Mouse (Mus musculus) hindbrain, embryonic 12.5 days (tissue): Measurements from ENCODE around the gene Wdr70. TPM values are rescaled to one million over a fixed set of nuclear protein-coding genes. Genes with fewer than 3 reads are reported as not detected.
A peak's percentile ranks its signal among the peaks of the same experiment; 100 is the strongest.
"Not testable (repeated sequence)": the region's sequence is repeated elsewhere in the genome, so short reads cannot be mapped to it uniquely, and the experiment has no call there.

Experiments used
- ATAC-seq: fragments of 200-750 bp; cut with Nextera tagmentation; 2 replicates; pipeline ENCODE4 v1.8.0; 2017; ENCODE audit warnings: moderate TSS enrichment; ENCODE audit not compliant: low FRiP score
- H3K27ac ChIP-seq: fragments of 300-500 bp; sonication (generic); 2 replicates; pipeline ENCODE4 v1.5.1; 2016; ENCODE audit warnings: mild to moderate bottlenecking
- H3K27me3 ChIP-seq: fragments of 300-500 bp; sonication (generic); 2 replicates; pipeline ENCODE4 v1.6.1; 2016; ENCODE audit warnings: mild to moderate bottlenecking
- H3K36me3 ChIP-seq: fragments of 300-500 bp; sonication (generic); 2 replicates; pipeline ENCODE4 v1.6.1; 2016; ENCODE audit warnings: mild to moderate bottlenecking
- H3K4me1 ChIP-seq: fragments of 300-500 bp; sonication (generic); 2 replicates; pipeline ENCODE4 v1.6.1; 2016
- H3K4me2 ChIP-seq: fragments of 300-500 bp; sonication (generic); replicated peaks from 2 replicates; pipeline ENCODE4 v1.6.1; 2016; ENCODE audit warnings: mild to moderate bottlenecking
- H3K4me3 ChIP-seq: fragments of 300-500 bp; sonication (generic); 2 replicates; pipeline ENCODE4 v1.5.1; 2016; ENCODE audit warnings: mild to moderate bottlenecking
- H3K9ac ChIP-seq: fragments of 300-500 bp; sonication (generic); 2 replicates; pipeline ENCODE4 v1.6.1; 2016; ENCODE audit warnings: mild to moderate bottlenecking, moderate library complexity
- H3K9me3 ChIP-seq: fragments of 300-500 bp; sonication (generic); replicated peaks from 2 replicates; pipeline ENCODE4 v1.6.1; 2016; ENCODE audit warnings: mild to moderate bottlenecking
- WGBS: fragments of 180-500 bp; shearing (Covaris S2); methylation state at CpG from one replicate; pipeline ENCODE4 v1.1.7; 2016; 5-methylcytosine and 5-hydroxymethylcytosine counted together
- polyA plus RNA-seq: library from polyadenylated mRNA; unstranded; fragments of >200 nt; fragmentation: Nextera tagmentation; extraction: Ambion mirVana; gene quantifications from 2 replicates; pipeline ENCODE4 v1.2.1, GENCODE M21; 2016

The Wdr70 gene
- 64.4 and 66.4 TPM in 2 replicates for polyA plus RNA-seq

DNA sequence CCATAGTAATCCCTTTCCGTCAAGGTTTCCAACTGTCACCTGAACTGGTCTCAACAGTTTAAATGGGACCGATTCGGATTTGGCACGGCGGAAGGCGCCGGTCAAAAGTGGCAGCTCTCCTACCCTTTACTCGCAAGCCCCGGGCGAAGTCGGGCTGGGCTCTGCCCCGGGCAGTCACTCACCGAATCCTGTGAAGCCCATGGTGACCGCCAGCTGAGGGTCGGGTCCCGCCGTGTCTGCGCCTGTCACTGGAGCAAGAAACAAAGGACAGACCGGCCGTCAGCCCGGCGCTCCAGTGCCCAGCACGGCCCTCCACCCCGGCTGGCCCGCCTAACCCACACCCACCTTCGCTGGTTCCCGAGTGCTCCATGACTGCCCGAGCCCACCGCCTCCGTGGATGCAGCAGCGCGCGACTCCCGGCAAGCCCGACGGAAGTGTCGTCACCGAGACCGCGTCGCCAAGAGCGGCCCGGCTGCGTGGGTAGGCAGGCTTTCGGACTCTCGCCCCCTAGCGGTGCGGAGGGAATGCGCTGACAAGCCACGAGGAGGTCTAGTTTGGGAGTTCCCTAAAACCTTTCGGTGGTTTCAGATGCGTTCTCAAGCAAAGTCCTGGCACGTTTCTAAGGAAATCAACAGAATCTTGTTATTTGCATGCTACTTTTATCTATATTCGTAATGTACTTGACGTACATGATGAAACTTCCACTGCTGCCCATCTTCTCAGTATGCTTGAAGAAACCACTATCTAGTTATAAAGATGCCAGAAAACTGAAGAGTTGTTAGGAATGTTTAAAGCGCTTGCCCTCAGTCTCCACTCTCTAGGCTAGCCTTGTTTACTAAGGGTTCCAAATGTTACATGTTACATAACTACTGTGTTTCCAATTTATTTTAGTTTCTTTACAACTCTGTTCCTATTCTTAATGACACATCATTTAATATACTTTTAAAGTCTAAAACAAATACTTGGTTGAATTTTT is at the start of gene Wdr70:
Gene Wdr70 (minus strand): TSS at position 436 of the 976 bp plus-strand sequence.
- Histone ChIP-seq H3K27me3 (no peaks in the 10 kb centered on the region), H3K9me3 (no peaks in the 10 kb centered on the region), H3K27ac (peak within 1 kb of the TSS; percentile 60; the same call in 1 of the 2 replicates), H3K4me3 (peak within 1 kb of the TSS; percentile 87), H3K4me1 (peaks cover 4% of the 10 kb centered on the region), H3K36me3 (peaks cover 20% of the 10 kb centered on the region), H3K9ac (peak within 1 kb of the TSS; percentile 84), H3K4me2 (peak within 1 kb of the TSS; percentile 65)
- 2% methylated on average over 56 of the region's 56 CpGs for WGBS
- peak; percentile 97 for ATAC-seq

DNA sequence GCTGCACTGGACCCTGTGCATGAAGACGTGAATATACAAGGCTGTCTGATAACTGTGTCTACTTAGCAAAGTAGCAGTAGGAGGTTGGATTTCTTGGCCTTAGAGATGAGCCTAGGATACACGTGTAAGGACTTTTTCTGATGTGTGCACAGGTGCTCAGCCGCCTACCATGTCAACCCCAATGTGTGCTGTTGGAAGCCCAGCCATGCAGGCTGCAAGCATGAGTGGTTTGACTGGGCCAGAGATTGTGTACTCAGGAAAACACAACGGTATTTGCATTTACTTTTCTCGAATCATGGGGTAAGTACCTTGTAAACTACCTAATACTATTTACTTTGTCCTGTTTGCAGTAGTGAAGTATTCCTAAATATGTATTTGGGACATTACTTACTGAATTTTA is 36.6 kb upstream of the Wdr70 start:
- no peak for ATAC-seq
- Histone ChIP-seq H3K27me3 (no peaks in the 10 kb centered on the region), H3K4me3 (no peak overlapping the region), H3K27ac (no peak overlapping the region), H3K9ac (no peak overlapping the region), H3K9me3 (no peaks in the 10 kb centered on the region), H3K36me3 (peaks cover 85% of the 10 kb centered on the region), H3K4me1 (no peaks in the 10 kb centered on the region), H3K4me2 (no peak overlapping the region)
- WGBS = 92% methylated on average over 5 of the region's 5 CpGs

DNA sequence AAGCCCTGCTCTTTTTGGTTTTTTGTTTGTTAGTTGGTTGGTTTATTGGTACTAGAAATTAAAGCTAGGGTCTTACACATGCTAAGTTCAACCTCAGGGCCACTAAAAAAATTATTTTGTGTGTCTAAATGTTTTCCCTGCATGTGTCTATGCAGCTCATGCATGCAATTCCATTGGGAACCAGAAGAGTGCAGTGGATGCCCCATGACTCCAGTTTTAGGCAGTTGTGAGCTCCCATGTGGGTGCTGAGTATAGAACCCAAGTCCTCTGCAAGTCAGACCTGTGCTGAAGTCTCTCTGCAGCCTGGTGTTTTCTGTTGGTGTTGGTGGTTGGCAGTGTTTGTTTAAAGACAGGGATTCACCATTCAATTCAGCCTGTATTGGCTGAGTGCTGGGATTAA is 32.8 kb upstream of the Wdr70 start:
- H3K4me2 ChIP-seq = no peak overlapping the region
- H3K9ac ChIP-seq = no peak overlapping the region
- no peak overlapping the region for H3K27ac ChIP-seq
- H3K9me3 ChIP-seq = no peaks in the 10 kb centered on the region
- no peak for ATAC-seq
- H3K36me3 ChIP-seq = peaks cover 88% of the 10 kb centered on the region
- H3K4me3 ChIP-seq = no peak overlapping the region
- H3K27me3 ChIP-seq = no peaks in the 10 kb centered on the region
- no peaks in the 10 kb centered on the region for H3K4me1 ChIP-seq

DNA sequence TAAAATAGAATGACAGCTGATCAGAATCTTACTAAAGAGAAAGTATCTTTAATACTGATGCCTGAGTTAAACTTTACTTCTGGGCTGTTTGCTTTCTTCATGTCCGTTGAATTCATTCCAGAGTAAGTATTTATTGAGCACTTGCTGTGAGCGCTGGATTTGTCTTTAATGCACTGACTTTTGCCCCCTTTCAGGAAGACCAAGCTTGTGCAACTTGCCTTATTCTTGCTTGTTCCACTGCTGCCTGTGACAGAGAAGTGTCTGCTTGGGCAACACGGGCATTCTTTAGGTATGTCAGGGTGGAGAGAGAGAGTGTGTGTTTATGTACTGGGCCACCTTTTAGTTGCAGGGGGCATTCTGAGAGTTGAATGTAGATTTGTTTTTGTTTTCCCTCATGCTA is 32.3 kb upstream of the Wdr70 start:
- WGBS = 96% methylated on average over 3 of the region's 3 CpGs
- H3K36me3 ChIP-seq = peaks cover 88% of the 10 kb centered on the region

DNA sequence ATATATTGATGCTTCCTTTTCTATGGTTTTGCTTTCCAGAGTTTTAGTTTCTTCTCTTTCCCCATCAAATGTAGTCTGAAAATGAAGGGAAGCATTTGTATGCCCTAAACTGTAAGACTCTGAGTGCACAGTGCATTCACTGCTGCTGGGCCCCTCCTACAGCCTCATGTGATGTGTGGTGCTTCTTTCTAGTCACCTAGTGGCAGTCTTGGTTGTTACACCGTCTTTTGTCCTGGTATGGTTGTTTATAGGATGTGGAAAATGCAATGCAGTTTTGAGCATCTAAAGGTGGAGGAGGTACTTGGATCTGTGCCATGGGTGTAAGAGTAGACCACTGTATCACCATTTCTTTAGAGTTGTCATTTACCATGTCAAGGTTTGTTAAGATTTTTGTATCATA is 30.3 kb upstream of the Wdr70 start:
- H3K27me3 ChIP-seq = no peaks in the 10 kb centered on the region
- no peak overlapping the region for H3K4me3 ChIP-seq
- H3K36me3 ChIP-seq = peaks cover 76% of the 10 kb centered on the region
- H3K9me3 ChIP-seq = no peaks in the 10 kb centered on the region
- no peak overlapping the region for H3K9ac ChIP-seq
- WGBS = 65% methylated on average over 1 of the region's 1 CpGs
- H3K27ac ChIP-seq = no peak overlapping the region
- no peak for ATAC-seq
- no peak overlapping the region for H3K4me2 ChIP-seq
- no peaks in the 10 kb centered on the region for H3K4me1 ChIP-seq

More for the DNA sequence above, 32.3 kb upstream of the Wdr70 start:
- no peaks in the 10 kb centered on the region for H3K4me1 ChIP-seq
- no peak overlapping the region for H3K4me2 ChIP-seq
- no peaks in the 10 kb centered on the region for H3K27me3 ChIP-seq
- H3K9me3 ChIP-seq = no peaks in the 10 kb centered on the region
- no peak overlapping the region for H3K9ac ChIP-seq
- no peak overlapping the region for H3K4me3 ChIP-seq
- no peak for ATAC-seq
- H3K27ac ChIP-seq = no peak overlapping the region

DNA sequence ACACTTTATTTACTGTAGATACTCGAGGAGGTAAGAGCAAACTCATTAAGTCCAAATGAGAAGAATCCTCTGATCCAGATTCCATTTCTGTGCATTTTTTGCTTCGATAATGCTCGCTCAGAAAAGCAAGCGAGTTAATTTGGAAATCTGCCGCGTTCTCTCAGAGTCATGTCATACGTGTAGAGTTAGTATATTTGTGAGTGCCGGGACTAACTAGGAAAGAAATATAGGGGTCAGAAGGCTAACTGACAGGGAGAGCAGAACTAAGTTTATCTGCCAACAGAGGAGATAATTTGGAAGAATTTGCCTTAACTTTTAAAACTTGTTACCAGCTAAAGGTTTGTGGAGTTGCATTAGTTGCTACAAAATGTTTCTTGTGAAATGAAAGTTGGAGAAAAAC is 10.8 kb upstream of the Wdr70 start:
- H3K4me1 ChIP-seq = peaks cover 19% of the 10 kb centered on the region
- peak overlapping the region; percentile 80 for H3K4me3 ChIP-seq
- H3K4me2 ChIP-seq = peak overlapping the region; percentile 79
- no peak overlapping the region for H3K27ac ChIP-seq
- H3K9me3 ChIP-seq = no peaks in the 10 kb centered on the region
- peak overlapping the region; percentile 80 for H3K9ac ChIP-seq
- no peak for ATAC-seq
- H3K27me3 ChIP-seq = no peaks in the 10 kb centered on the region
- WGBS = 5% methylated on average over 8 of the region's 8 CpGs
- peaks cover 22% of the 10 kb centered on the region for H3K36me3 ChIP-seq

DNA sequence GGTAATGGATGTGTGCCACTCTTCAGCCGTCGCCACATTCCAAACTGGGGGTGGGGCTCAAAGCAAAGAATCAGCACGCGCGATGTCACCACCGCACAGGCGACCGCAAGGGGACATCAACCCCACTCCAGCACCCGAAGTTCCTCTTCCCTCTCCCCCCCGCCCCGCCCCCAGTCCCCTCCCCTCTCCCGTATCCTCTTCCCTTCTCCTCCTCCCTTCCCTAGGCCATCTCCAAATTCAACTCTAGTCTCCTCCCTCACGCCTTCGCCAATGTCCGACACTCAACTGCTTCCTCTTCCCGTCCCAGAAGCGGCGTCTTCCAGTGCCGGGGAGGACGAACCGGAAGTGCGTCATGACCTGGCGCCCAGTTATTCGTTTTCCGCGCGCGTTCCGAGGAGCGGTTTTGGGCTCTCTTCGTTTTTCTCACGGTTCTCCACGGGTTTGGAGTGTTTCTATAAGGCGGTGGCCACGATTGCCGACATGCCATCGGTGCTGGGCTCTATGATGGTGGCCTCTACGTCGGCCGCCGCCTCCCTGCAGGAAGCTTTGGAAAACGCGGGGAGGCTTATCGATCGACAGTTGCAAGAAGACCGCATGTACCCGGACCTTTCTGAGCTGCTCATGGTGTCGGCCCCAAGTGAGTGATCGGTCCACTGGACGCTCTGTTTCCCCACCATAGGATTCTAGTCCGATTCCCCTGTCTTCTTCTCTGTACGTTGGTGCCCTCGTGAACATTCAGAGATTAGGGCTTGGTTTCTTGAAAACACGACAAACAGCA is 10.1 kb upstream of the Wdr70 start, which contains the start of gene Nup155:
Gene Nup155 (plus strand): TSS at position 308 of the 778 bp plus-strand sequence.
- H3K27ac ChIP-seq = peak within 1 kb of the TSS; percentile 64
- WGBS = under 1% methylated on average over 54 of the region's 54 CpGs
- peaks cover 19% of the 10 kb centered on the region for H3K4me1 ChIP-seq

DNA sequence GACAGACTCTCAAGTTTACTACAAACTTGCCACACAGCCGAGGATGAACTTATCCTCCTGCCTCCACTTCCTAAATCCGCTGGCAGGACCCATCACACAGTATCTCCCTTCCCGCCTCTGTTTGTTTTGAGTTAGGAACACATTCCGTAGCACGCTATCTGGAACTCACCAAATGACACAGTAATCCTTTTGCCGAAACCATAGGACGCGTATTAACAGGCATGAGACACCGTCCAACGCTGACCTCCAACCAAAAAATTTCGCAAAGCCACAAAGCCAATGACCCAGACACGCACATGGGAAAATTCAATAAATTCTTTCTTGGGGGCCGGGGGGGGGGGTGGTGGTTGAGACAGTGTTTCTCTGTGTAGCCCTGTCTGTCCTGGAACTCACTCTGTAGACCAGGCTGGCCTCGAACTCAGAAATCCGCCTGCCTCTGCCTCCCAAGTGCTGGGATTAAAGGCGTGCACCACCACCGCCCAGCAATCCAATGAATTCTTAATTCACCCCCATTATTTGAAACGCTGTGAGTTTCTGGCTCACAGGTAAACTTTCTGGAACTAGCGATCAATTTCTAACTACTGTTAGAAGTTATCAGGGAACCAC is 9.5 kb upstream of the Wdr70 start:
- ATAC-seq = peak; percentile 55
- WGBS = 56% methylated on average over 19 of the region's 19 CpGs
- Histone ChIP-seq H3K4me3 (peak overlapping the region; percentile 80), H3K27me3 (no peaks in the 10 kb centered on the region), H3K9me3 (no peaks in the 10 kb centered on the region), H3K4me1 (peaks cover 19% of the 10 kb centered on the region), H3K9ac (peak overlapping the region; percentile 63), H3K36me3 (peaks cover 16% of the 10 kb centered on the region), H3K27ac (peak overlapping the region; percentile 64), H3K4me2 (peak overlapping the region; percentile 51)

More for the DNA sequence above, 10.1 kb upstream of the Wdr70 start, which contains the start of gene Nup155:
- Histone ChIP-seq H3K9me3 (no peaks in the 10 kb centered on the region), H3K4me2 (peak within 1 kb of the TSS; percentile 79), H3K27me3 (no peaks in the 10 kb centered on the region), H3K9ac (peak within 1 kb of the TSS; percentile 80), H3K36me3 (peaks cover 22% of the 10 kb centered on the region), H3K4me3 (peak within 1 kb of the TSS; percentile 80)
- peak; percentile 97 for ATAC-seq

DNA sequence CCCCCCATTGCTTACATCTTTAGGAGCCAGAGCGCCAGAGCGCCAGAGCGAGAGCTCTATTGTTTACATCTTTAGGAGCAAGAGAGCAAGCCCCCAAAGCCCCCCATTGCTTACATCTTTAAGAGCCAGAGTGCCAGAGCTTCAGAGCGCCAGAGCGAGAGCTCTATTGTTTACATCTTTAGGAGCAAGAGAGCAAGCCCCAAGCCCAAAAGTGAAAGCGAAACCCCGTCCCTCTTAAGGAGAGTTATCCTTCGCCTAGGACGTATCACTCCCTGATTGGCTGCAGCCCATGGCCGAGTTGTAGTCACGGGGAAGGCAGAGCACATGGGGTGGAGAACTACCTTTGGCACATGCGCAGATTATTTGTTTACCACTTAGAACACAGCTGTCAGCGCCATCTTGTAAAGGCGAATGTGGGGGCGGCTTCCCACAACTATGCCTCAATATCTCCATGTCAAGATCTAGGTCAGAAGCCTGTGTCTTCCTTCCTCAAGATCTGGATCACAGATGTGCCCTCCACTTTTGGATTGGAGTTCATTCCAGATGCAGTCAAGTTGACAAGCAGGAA is 3.0 kb upstream of the Wdr70 start:
- not testable (repeated sequence) for H3K27ac ChIP-seq, H3K9ac ChIP-seq, H3K4me3 ChIP-seq, H3K9me3 ChIP-seq, H3K27me3 ChIP-seq, H3K36me3 ChIP-seq, ATAC-seq, H3K4me2 ChIP-seq, H3K4me1 ChIP-seq
- WGBS = 90% methylated on average over 15 of the region's 15 CpGs

DNA sequence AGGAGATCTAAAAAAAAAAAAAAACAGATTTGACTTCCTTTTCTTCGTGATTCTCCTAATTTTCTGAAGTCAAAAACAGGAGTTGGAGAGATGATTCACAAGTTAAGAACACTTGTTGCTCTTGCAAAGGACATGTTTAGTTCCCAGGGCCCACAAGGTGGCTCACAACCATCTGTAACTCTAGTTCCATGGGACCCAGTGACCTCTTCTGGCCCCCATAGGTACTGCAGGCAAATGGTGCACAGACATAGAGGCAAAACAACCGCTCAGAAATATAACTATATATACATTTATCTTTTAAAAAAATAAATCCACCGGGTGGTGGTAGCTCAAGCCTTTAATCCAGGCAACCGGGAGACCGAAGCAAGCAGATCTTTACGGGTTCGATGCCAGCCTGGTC is 1.2 kb downstream of the Wdr70 start:
- Histone ChIP-seq H3K27me3 (no peaks in the 10 kb centered on the region), H3K9ac (no peak overlapping the region), H3K27ac (no peak overlapping the region), H3K4me3 (peak overlapping the region; percentile 20; the same call in 1 of the 2 replicates), H3K4me2 (peak overlapping the region; percentile 65), H3K4me1 (peaks cover 4% of the 10 kb centered on the region), H3K36me3 (peaks cover 27% of the 10 kb centered on the region), H3K9me3 (no peaks in the 10 kb centered on the region)
- ATAC-seq = no peak
- WGBS = 21% methylated on average over 7 of the region's 7 CpGs

DNA sequence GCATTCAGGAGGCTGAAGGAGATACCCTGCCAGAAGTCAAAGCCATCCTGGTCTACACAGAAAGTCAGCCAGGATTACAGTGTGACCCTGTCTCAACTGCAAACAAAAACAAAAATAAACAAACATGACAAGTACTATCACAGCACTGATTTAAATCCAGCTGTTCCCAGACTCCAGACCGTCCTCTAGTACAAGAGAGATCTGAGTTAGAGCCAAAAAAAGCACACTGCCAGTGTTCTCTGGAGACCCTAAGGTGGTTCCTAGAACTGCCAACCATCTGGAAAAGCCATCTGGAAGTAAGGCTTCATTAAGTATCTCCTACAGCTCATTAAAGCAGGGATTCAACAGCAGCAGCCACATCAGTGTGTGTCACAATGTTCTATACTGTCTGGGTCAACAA is 6.3 kb downstream of the Wdr70 start:
- 79% methylated on average over 1 of the region's 1 CpGs for WGBS

More for the DNA sequence above, 6.3 kb downstream of the Wdr70 start:
- H3K27ac ChIP-seq, H3K9ac ChIP-seq, H3K9me3 ChIP-seq, H3K4me1 ChIP-seq, H3K4me3 ChIP-seq, ATAC-seq, H3K4me2 ChIP-seq, H3K27me3 ChIP-seq: not testable (repeated sequence)
- peaks cover 45% of the 10 kb centered on the region for H3K36me3 ChIP-seq
